Mouse (Mus musculus): ENCODE measurements around the gene Fbxo40. TPM values are rescaled to one million over a fixed set of nuclear protein-coding genes. Genes with fewer than 3 reads are reported as not detected.
A peak's percentile ranks its signal among the peaks of the same experiment; 100 is the strongest.

Gene Fbxo40
- polyA plus RNA-seq (2015; fragmentation: Nextera tagmentation; extraction: Ambion mirVana) = not detected in 2 replicates

- no peaks in the 10 kb centered on the region for H3K4me1 ChIP-seq
- no peaks in the 10 kb centered on the region for H3K36me3 ChIP-seq
- 87% methylated on average over 18 of the region's 18 CpGs for WGBS
- H3K27me3 ChIP-seq = no peaks in the 10 kb centered on the region
- H3K4me2 ChIP-seq (replicated peaks) = no peak within 1 kb of the TSS
- H3K27ac ChIP-seq (replicated peaks) = no peak within 1 kb of the TSS
- ATAC-seq (replicated peaks) = no peak
- H3K9ac ChIP-seq (replicated peaks) = no peak within 1 kb of the TSS
- H3K4me3 ChIP-seq = no peak within 1 kb of the TSS
- H3K9me3 ChIP-seq = no peaks in the 10 kb centered on the region
These were observed at the start of gene Fbxo40 for GRCm38 (mm10) chr16:36989999-36990625. Gene Fbxo40, minus strand, starts transcription at chr16:36990467.

DNA sequence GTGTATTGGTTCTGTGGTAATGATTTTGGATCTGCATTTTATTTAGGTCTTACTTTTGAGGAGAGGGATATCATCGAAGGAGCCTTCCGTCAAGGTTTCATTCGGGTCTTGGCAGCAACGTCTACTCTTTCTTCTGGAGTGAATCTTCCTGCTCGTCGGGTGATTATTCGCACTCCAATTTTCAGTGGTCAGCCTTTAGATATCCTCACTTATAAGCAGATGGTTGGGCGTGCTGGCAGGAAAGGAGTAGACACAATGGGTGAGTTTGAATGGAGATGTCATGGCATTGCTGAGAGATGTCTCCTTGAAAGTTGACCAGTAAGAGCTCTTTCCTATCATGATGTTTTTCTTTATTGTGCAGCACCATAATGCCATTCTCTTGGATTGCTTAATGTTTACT, 44.5 kb upstream of the Fbxo40 start:
- Histone ChIP-seq H3K36me3 (peaks cover 8% of the 10 kb centered on the region; the same call in 1 of the 2 replicates), H3K9ac (replicated peaks) (no peak overlapping the region), H3K4me3 (no peak overlapping the region), H3K27me3 (no peaks in the 10 kb centered on the region), H3K4me2 (replicated peaks) (no peak overlapping the region), H3K9me3 (no peaks in the 10 kb centered on the region), H3K27ac (replicated peaks) (no peak overlapping the region), H3K4me1 (no peaks in the 10 kb centered on the region)
- no peak for ATAC-seq (replicated peaks)
- 96% methylated on average over 8 of the region's 8 CpGs for WGBS

DNA sequence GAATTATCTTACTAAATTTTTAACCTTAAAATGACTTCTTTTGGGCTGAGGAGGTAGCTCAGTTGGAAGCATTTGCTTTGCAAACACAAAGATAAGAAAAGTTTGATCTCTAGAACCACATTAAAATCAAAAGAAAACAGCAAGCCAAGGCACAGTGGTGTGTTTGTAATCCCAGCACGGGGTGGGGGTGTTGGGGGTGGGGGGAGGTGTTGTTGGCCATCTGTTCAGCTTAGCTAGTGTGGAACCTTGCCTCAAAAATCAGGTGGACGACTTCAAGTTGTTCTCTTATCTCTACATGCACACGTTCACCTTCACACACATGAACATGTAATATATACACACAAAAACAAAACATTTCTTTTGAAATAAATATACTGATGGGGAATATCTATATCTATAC, 41.7 kb upstream of the Fbxo40 start:
- peaks cover 6% of the 10 kb centered on the region; the same call in 1 of the 2 replicates for H3K36me3 ChIP-seq
- H3K4me1 ChIP-seq = no peaks in the 10 kb centered on the region
- no peak overlapping the region for H3K4me2 ChIP-seq (replicated peaks)
- H3K4me3 ChIP-seq = no peak overlapping the region
- WGBS = 76% methylated on average over 3 of the region's 3 CpGs
- no peak overlapping the region for H3K9ac ChIP-seq (replicated peaks)
- no peaks in the 10 kb centered on the region for H3K27me3 ChIP-seq
- H3K27ac ChIP-seq (replicated peaks) = no peak overlapping the region
- ATAC-seq (replicated peaks) = no peak
- H3K9me3 ChIP-seq = no peaks in the 10 kb centered on the region

GRCm38 (mm10) chr16:37027581-37027980, 37.3 kb upstream of the Fbxo40 start:
- Histone ChIP-seq H3K4me3 (no peak overlapping the region), H3K27ac (replicated peaks) (no peak overlapping the region), H3K4me2 (replicated peaks) (no peak overlapping the region), H3K27me3 (no peaks in the 10 kb centered on the region), H3K9ac (replicated peaks) (no peak overlapping the region), H3K9me3 (no peaks in the 10 kb centered on the region), H3K4me1 (no peaks in the 10 kb centered on the region), H3K36me3 (0 out of 2 replicates have a peak, but pooled peaks cover under 1% of the 10 kb centered on the region)
- no peak for ATAC-seq (replicated peaks)
- WGBS = 90% methylated on average over 3 of the region's 3 CpGs

DNA sequence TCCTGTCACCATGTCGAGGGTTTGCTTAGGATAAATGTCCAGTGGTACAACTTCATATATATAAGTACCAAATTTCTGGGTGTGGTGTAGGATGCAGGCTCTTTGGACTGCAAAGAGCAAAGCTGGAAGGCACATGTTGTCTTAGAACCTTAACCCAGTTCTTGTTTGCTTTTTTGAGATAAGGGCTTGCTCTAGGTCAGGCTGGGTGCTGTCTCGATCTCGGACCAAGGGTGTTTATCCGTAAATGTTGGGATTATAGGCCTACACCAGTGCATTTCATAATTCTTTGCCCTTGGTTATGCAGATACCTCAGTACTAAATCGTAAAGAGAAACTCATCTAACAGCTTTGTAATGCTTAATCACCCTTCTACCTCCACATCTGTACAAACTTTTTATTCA, 22.1 kb upstream of the Fbxo40 start:
- WGBS = 51% methylated on average over 5 of the region's 5 CpGs
- peaks cover 18% of the 10 kb centered on the region for H3K4me1 ChIP-seq
- H3K4me2 ChIP-seq (replicated peaks) = peak overlapping the region; percentile 87
- H3K9ac ChIP-seq (replicated peaks) = peak overlapping the region; percentile 55
- ATAC-seq (replicated peaks) = no peak
- H3K4me3 ChIP-seq = peak overlapping the region; percentile 65
- H3K27ac ChIP-seq (replicated peaks) = no peak overlapping the region
- H3K9me3 ChIP-seq = no peaks in the 10 kb centered on the region
- no peaks in the 10 kb centered on the region for H3K36me3 ChIP-seq
- H3K27me3 ChIP-seq = no peaks in the 10 kb centered on the region

DNA sequence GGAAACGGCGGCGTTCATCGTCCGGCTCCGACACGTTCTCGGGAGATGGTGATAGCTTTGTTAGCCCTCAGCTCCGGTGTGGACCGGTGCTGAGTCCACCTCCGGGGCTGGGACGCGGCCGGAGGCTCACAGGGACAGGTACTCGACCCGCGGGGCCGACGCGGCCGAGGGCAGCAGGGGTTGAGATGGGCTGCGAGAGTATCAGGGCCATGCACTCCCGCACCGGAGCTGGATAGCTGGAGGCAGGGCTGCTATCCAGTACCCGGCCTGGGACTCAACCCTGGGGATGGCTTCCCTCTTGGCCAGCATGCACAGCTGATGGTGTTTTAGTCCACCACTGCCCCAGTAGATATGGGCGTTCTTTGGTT, 21.6 kb upstream of the Fbxo40 start:
- H3K27ac ChIP-seq (replicated peaks) = no peak overlapping the region
- peak overlapping the region; percentile 87 for H3K4me2 ChIP-seq (replicated peaks)
- no peaks in the 10 kb centered on the region for H3K9me3 ChIP-seq
- peak overlapping the region; percentile 55 for H3K9ac ChIP-seq (replicated peaks)
- ATAC-seq (replicated peaks) = peak; percentile 67
- no peaks in the 10 kb centered on the region for H3K27me3 ChIP-seq
- H3K4me3 ChIP-seq = peak overlapping the region; percentile 65
- 0% methylated on average over 26 of the region's 26 CpGs for WGBS
- no peaks in the 10 kb centered on the region for H3K36me3 ChIP-seq
- H3K4me1 ChIP-seq = peaks cover 18% of the 10 kb centered on the region

DNA sequence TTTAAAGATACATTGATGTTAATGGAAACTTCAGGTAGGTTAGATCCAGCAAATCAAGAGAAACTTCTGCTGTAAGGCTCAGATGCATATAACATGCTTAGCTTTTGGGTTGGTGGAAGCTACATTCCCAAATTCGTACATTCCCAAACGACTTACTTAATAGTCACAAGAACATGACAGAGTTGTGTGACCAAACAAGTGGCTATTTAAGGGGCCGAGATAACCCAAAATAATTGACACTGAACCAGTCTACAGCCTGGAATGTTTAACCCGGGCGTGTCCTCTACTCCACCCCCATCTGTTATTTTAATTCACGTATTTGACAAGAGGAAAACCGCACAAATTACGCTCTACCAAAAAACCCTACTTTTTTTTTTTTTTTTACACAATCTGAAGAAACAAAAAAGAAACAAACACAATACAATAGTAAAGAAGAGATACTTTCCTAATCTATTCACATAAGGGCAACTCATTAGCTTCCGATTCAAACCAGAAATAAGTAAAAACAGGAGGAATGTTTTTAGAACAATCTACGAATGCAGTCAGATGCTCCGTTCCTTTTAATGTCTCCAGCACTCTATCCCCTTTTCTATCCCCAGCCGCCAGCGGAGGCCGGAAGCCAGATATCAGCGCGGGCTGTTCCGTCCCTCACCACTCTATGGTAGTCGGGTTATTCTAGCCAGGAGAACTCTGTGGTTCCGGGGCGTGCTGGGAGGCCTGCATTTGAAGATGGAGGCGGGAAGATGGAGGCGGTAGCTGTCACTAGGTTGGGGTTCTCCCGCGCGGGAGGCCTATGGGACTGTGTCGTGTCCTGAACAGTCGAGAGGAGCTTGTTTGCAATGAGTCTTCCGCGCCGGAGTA, 21.0 kb upstream of the Fbxo40 start, which contains the start of gene Polq:
TSS of gene Polq (plus strand) at position 726 of the 861 bp plus-strand sequence.
- no peak within 1 kb of the TSS for H3K27ac ChIP-seq (replicated peaks)
- H3K9ac ChIP-seq (replicated peaks) = peak within 1 kb of the TSS; percentile 55
- H3K4me1 ChIP-seq = peaks cover 18% of the 10 kb centered on the region
- H3K36me3 ChIP-seq = no peaks in the 10 kb centered on the region
- 5% methylated on average over 30 of the region's 30 CpGs for WGBS
- no peaks in the 10 kb centered on the region for H3K9me3 ChIP-seq
- ATAC-seq (replicated peaks) = peak; percentile 99
- peak within 1 kb of the TSS; percentile 65 for H3K4me3 ChIP-seq
- H3K27me3 ChIP-seq = no peaks in the 10 kb centered on the region
- peak within 1 kb of the TSS; percentile 87 for H3K4me2 ChIP-seq (replicated peaks)

GRCm38 (mm10) chr16:37010370-37010769, 20.1 kb upstream of the Fbxo40 start:
- Histone ChIP-seq H3K9me3 (no peaks in the 10 kb centered on the region), H3K9ac (replicated peaks) (no peak overlapping the region), H3K36me3 (no peaks in the 10 kb centered on the region), H3K4me2 (replicated peaks) (no peak overlapping the region), H3K27me3 (no peaks in the 10 kb centered on the region), H3K4me3 (no peak overlapping the region), H3K27ac (replicated peaks) (no peak overlapping the region), H3K4me1 (peaks cover 18% of the 10 kb centered on the region)
- WGBS = 53% methylated on average over 4 of the region's 4 CpGs
- ATAC-seq (replicated peaks) = peak; percentile 31; the same call in 1 of the 2 replicates

- Histone ChIP-seq H3K4me1 (peaks cover 18% of the 10 kb centered on the region), H3K36me3 (no peaks in the 10 kb centered on the region), H3K9ac (replicated peaks) (no peak overlapping the region), H3K9me3 (no peaks in the 10 kb centered on the region), H3K27me3 (no peaks in the 10 kb centered on the region), H3K4me2 (replicated peaks) (no peak overlapping the region), H3K4me3 (no peak overlapping the region), H3K27ac (replicated peaks) (no peak overlapping the region)
- ATAC-seq (replicated peaks) = no peak
- WGBS = 74% methylated on average over 6 of the region's 6 CpGs
These were observed 19.0 kb upstream of the Fbxo40 start for GRCm38 (mm10) chr16:37009262-37009661.

- Histone ChIP-seq H3K9me3 (no peaks in the 10 kb centered on the region), H3K4me2 (replicated peaks) (no peak overlapping the region), H3K4me1 (no peaks in the 10 kb centered on the region), H3K9ac (replicated peaks) (no peak overlapping the region), H3K4me3 (no peak overlapping the region), H3K36me3 (no peaks in the 10 kb centered on the region), H3K27me3 (no peaks in the 10 kb centered on the region), H3K27ac (replicated peaks) (no peak overlapping the region)
- 84% methylated on average over 9 of the region's 9 CpGs for WGBS
- ATAC-seq (replicated peaks) = no peak
These were observed 9.2 kb upstream of the Fbxo40 start for GRCm38 (mm10) chr16:36999366-36999972.

DNA sequence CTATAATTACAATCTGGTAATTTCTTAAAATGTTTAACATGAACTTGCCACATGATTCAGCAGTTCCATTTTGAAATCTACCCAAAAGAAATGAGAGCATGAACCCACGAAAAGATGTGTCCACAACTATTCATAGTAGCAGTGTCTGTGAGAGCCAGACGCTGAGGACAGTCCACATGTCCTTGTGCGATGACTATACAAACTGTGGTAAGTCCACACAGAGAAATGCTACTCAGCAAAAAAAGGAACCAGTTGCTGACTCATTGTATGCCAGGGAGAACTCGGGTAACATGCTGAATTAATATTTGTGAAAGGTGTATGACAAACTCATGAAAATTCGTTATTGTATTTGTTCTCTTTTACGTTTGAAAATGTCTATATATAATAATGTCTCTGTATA, 7.4 kb upstream of the Fbxo40 start:
- Histone ChIP-seq H3K4me2 (replicated peaks) (no peak overlapping the region), H3K27ac (replicated peaks) (no peak overlapping the region), H3K9me3 (no peaks in the 10 kb centered on the region), H3K36me3 (no peaks in the 10 kb centered on the region), H3K9ac (replicated peaks) (no peak overlapping the region), H3K4me1 (no peaks in the 10 kb centered on the region), H3K4me3 (no peak overlapping the region), H3K27me3 (no peaks in the 10 kb centered on the region)
- WGBS = 84% methylated on average over 6 of the region's 6 CpGs
- no peak for ATAC-seq (replicated peaks)

DNA sequence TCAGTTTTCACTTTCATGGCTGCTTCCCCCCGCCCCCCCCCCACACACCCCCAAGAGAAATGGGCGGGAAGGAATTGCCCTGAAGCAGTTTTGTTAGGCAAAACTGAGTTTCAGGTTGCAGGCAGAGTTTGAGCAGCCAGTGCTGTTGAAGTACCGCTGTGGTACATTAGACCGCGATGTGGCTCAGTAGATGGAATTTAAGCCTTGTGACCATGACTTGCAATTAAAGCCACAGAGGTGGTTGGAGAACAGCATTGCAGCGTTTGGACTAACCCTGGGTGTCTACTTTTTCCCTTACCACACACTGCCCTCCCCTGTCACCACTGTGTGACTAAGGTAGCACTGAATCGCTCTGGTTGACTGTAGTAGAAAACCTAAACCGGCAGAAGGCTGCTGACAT, 774 bp downstream of the Fbxo40 start:
- no peaks in the 10 kb centered on the region for H3K27me3 ChIP-seq
- H3K9ac ChIP-seq (replicated peaks) = no peak overlapping the region
- H3K4me2 ChIP-seq (replicated peaks) = no peak overlapping the region
- H3K9me3 ChIP-seq = no peaks in the 10 kb centered on the region
- WGBS = 74% methylated on average over 8 of the region's 8 CpGs
- H3K36me3 ChIP-seq = no peaks in the 10 kb centered on the region
- no peak overlapping the region for H3K4me3 ChIP-seq
- no peak overlapping the region for H3K27ac ChIP-seq (replicated peaks)
- ATAC-seq (replicated peaks) = no peak
- no peaks in the 10 kb centered on the region for H3K4me1 ChIP-seq

All from forebrain, embryonic 15.5 days (tissue).